Mouse (Mus musculus) embryonic stem cell, embryonic (primary cell): ENCODE measurements around the gene Birc6.
"Not testable (repeated sequence)": the region's sequence is repeated elsewhere in the genome, so short reads cannot be mapped to it uniquely, and the experiment has no call there.

Experiments used
- CTCF ChIA-PET, 4 experiments: fragments of 300-600 bp in 2 of 4; fragments of 350-600 bp in 2 of 4; sonication (Branson Sonifier 250); formaldehyde crosslinking; loops; one replicate each; lab custom pipeline; 2022; ENCODE audit warnings: inconsistent platforms in 2 of 4; lab: Charles Lee
- POLR2A ChIA-PET, 4 experiments: fragments of 300-600 bp in 2 of 4; fragments of 350-600 bp in 2 of 4; sonication (Branson Sonifier 250); formaldehyde crosslinking; loops; one replicate each; lab custom pipeline; 2022; ENCODE audit warnings: antibody characterized with exemption in 4 of 4, inconsistent platforms in 1 of 4; lab: Charles Lee

The Birc6 gene

GRCm38 (mm10) chr17:74642445-74642844, 114.3 kb downstream of the Birc6 start:
- CTCF ChIA-PET = no interaction called here
- POLR2A ChIA-PET = interaction anchor here in 2 of 4 experiments (0.7 to 1.5 kb wide), 5 partner anchors 11 to 114 kb away, joined by 3 read pairs; partner anchors contain the start of gene Birc6 (in 2 of the 2)

GRCm38 (mm10) chr17:74658362-74658761, 130.3 kb downstream of the Birc6 start:
- ChIA-PET POLR2A (no interaction called here), CTCF (no interaction called here)

- POLR2A ChIA-PET = no interaction called here
- CTCF ChIA-PET = no interaction called here
Observed at GRCm38 (mm10) chr17:74668010-74668409, 139.9 kb downstream of the Birc6 start.

- ChIA-PET POLR2A (interaction anchor here in 2 of 4 experiments (0.8 to 1.4 kb wide), 3 partner anchors 9 to 28 kb away, joined by 3 to 4 read pairs (median 3); no protein-coding TSS in a partner anchor), CTCF (no interaction called here)
Observed at GRCm38 (mm10) chr17:74670031-74670430, 141.9 kb downstream of the Birc6 start.

- ChIA-PET POLR2A (interaction anchor here in 1 of 4 experiments (1.2 to 1.3 kb wide), 2 partner anchors 33 to 35 kb away, joined by 3 read pairs; no protein-coding TSS in a partner anchor), CTCF (interaction anchor here in 2 of 4 experiments (0.5 to 0.9 kb wide), 3 partner anchors 44 to 237 kb away, joined by 3 to 6 read pairs (median 4); partner anchors contain the start of gene Ttc27 (in 1 of the 2))
Observed at GRCm38 (mm10) chr17:74672446-74672845, 144.4 kb downstream of the Birc6 start.

GRCm38 (mm10) chr17:74673251-74673650, 145.2 kb downstream of the Birc6 start:
- CTCF ChIA-PET = no interaction called here
- POLR2A ChIA-PET = interaction anchor here in 1 of 4 experiments (1.1 to 1.3 kb wide), 2 partner anchors 13 to 34 kb away, joined by 3 to 4 read pairs; no protein-coding TSS in a partner anchor

DNA sequence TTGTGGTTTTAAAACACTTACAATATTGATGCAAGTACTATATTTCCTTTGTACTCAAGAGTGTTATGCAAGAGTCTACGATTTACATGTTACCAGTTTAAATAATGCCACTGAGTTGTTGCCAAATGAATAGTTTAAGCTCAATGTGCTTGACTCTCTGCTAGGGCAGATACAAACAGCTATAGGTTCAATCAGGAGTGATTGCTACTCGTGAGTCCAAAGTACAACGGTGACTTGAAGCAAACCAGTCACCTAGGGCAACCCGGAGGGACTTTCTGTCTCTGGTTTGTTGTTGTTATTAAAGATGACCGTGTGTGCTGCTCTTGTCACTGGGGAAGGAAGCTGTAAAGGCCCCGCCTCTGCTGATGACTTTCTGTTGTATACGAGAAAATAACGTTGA, 150.0 kb downstream of the Birc6 start:
- ChIA-PET POLR2A (interaction anchor here in 1 of 4 experiments (0.5 to 1.4 kb wide), 2 partner anchors 9 to 191 kb away, joined by 3 to 5 read pairs; no protein-coding TSS in a partner anchor), CTCF (no interaction called here)

DNA sequence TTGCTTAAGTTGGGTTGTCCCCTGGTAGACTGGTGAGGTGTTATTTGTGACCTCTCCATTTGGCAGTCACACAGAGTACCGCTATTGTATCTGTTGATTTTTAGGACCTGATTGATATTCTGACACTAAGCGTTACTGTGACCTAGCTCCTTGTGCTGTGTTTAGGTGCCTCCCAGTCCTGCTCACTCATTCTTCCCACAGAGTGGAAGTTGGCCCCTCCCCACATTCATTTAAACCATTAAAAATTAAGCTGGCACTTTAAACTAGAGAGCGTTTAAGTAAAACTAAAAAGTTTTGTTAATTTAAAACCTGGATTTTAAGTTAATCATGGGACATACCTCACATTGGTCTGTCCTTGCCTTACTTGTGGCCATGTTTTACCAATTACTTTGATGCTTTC, 156.8 kb downstream of the Birc6 start:
- CTCF ChIA-PET = no interaction called here

DNA sequence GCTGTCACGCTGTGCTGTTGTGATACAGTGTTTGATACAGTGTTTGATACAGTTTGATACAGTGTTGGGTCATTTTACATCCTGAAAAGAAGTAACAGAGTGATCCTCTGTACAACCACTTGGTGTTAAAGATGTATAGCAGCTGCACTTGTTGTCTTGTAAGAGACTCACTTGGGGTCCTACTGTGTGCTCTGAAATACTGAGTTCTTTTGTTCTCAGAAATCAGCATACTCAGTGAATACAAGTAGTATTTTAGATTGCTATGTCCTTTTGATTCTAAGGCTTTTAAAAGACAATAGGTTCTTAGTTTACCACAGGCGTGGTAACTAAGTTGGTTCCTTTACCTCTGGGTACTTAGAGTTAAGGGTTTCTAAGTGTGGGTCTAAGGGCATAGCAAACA, 160.5 kb downstream of the Birc6 start:
- POLR2A ChIA-PET = interaction anchor here in 1 of 4 experiments (0.5 kb wide), 1 partner anchor 174 kb away, joined by 3 read pairs; no protein-coding TSS in a partner anchor
- CTCF ChIA-PET = no interaction called here

More for the DNA sequence above, 156.8 kb downstream of the Birc6 start:
- POLR2A ChIA-PET = interaction anchor here in 1 of 4 experiments (0.8 to 1.5 kb wide), 2 partner anchors 125 to 133 kb away, joined by 3 read pairs; no protein-coding TSS in a partner anchor

DNA sequence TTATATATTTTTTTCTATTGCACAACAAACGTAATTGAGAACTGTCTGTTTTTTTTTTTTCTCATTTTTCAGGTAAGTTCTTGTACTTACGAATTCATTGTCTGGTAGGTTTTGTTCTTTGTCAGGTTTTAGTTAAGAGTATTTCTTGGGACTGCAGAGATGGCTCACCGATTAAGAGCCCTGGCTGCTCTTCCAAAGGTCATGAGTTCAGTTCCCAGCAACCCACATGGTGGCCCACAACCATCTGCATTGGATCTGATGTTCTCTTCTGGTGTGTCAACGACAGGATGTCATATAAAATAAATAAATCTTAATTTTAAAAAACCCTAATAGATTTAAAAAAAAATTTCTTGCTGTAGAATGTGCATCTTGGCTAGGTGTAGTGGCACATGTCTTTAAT, 161.3 kb downstream of the Birc6 start:
- CTCF ChIA-PET = no interaction called here
- POLR2A ChIA-PET = interaction anchor here in 1 of 4 experiments (0.6 kb wide), 1 partner anchor 142 kb away, joined by 3 read pairs; no protein-coding TSS in a partner anchor

DNA sequence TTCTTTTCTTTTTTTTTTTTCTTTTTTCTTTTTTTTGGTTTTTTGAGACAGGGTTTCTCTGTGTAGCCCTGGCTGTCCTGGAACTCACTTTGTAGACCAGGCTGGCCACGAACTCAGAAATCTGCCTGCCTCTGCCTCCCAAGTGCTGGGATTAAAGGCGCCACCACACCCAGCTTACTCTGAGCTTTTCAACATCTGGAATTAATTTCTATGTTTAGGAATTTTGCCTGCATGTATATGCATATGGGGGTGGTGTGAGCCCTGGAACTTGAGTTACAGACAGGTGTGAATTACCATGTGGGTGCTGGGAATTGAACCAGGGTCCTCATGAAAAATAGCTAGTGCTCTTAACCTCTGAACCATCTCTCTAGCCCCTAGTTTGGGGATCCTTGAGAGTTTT, 173.6 kb downstream of the Birc6 start:
- CTCF ChIA-PET = not testable (repeated sequence)
- POLR2A ChIA-PET = interaction anchor here in 1 of 4 experiments (0.5 kb wide), 1 partner anchor 40 kb away, joined by 3 read pairs; no protein-coding TSS in a partner anchor

DNA sequence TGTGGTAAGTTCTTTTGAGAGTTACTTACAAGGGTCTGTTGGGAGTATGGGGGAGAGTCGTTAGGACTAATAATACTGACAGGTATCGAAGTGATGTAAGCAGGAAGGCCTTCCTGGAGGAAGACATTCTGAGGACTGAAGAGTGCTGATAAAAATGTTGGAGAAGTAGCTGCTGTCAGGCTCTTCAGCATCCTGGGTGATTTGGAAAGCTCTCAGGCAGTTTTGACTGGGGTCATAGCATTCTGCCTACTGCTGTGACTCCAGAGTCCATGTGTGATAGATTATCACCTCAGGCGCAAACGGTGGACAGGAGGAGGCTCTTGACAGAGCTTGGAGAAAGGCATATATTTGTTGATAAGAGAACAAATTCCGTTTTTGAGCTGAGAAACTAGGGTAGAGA, 177.4 kb downstream of the Birc6 start:
- CTCF ChIA-PET = no interaction called here

DNA sequence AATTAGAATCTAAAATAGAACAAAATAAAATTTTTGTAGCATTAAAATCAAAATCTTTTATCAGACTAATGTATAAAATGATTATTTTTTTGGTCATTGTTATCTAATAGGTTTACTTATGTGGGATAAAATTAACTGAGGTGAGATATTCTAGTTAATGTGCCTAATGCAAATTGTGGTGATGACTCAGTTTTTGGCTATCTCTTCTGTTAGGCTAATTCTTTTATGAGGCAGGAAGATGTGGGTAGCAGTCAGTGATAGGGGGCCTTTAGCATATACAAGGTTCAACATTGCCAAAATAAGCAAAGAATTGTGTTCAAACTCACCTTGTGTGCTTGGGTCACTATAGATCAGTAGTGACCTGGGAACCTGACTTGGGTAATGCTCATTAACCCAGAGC, 178.5 kb downstream of the Birc6 start:
- CTCF ChIA-PET = interaction anchor here in 1 of 4 experiments (0.6 kb wide), 1 partner anchor 25 kb away, joined by 5 read pairs; no protein-coding TSS in a partner anchor
- POLR2A ChIA-PET = interaction anchor here in 3 of 4 experiments (0.6 to 1.2 kb wide), 3 partner anchors 9 to 198 kb away, joined by 3 to 4 read pairs (median 3); no protein-coding TSS in a partner anchor

More for the DNA sequence above, 177.4 kb downstream of the Birc6 start:
- POLR2A ChIA-PET = interaction anchor here in 2 of 4 experiments (0.6 to 0.9 kb wide), 3 partner anchors 8 to 20 kb away, joined by 3 read pairs; no protein-coding TSS in a partner anchor

GRCm38 (mm10) chr17:74707637-74708152, 179.6 kb downstream of the Birc6 start:
- ChIA-PET CTCF (no interaction called here), POLR2A (no interaction called here)

DNA sequence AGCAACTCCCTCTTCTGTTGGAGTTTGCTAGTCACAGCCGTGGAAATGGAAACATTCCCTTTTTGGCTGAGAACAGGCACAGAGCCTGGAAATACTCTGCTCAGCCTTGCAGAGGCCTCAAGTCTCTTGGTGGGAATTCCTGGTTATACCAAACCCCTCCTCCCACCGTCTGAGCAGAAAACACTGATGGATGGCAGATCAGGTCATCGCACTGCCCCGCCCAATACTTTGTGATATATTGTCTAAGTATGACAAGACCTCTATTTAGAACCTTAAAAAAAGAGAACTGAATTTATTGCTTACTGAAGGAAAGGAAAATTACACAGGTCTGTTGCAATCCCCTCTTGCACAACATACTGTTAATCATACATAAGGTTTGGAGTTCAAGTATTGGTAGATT, 182.6 kb downstream of the Birc6 start:
- ChIA-PET CTCF (no interaction called here), POLR2A (no interaction called here)

DNA sequence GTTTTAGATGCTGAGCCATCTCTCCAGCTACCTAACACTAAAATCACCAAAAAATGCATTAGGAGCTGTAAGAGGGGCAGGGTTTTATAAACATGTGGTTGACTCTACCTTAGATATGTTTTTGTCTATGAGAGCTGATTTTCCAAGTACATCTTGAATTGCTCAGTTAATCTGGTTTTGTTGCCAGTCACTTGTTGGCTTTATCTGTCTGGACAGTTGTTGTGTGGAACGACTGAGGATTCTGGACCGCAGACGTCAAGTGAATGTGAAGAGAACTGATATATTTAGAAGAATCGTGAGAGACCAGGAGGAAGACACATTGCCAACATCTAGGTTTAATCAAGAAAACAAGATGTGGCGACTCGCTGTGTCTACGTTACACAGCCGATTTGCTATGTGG, 183.5 kb downstream of the Birc6 start:
- ChIA-PET POLR2A (interaction anchor here in 1 of 4 experiments (1.1 kb wide), 1 partner anchor 16 kb away, joined by 3 read pairs; no protein-coding TSS in a partner anchor), CTCF (no interaction called here)

DNA sequence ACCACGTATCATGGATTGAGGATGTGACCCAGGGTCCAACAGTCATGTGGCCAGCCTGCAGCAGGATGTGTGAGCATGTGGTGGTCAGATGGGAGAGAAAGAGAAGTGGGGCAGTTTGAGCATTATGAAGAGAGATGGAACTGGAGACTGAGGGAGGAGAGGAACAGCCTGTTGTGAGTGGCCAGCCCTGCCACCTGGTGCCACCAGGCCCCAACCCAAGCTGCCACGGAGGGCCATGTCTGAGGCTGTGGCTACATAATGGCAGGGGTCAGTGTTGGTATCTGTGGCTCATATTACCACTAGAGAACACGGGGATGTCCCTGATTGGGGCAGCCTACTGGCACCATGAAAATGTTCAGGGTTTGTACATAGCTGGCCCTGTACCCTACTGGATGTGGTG, 187.0 kb downstream of the Birc6 start:
- ChIA-PET CTCF (no interaction called here), POLR2A (interaction anchor here in 1 of 4 experiments (1.2 to 3.8 kb wide), 2 partner anchors 9 to 11 kb away, joined by 3 to 21 read pairs; no protein-coding TSS in a partner anchor)

- ChIA-PET CTCF (interaction anchor here in 2 of 4 experiments (0.6 to 1.4 kb wide), 3 partner anchors 17 to 290 kb away, joined by 3 to 4 read pairs (median 3); partner anchors contain the start of gene Ltbp1 (in 1 of the 2)), POLR2A (interaction anchor here in 1 of 4 experiments (1.0 to 3.8 kb wide), 6 partner anchors 9 to 278 kb away, joined by 3 to 21 read pairs (median 4); no protein-coding TSS in a partner anchor)
Observed at GRCm38 (mm10) chr17:74715724-74716123, 187.6 kb downstream of the Birc6 start.

GRCm38 (mm10) chr17:74716643-74717042, 188.5 kb downstream of the Birc6 start:
- POLR2A ChIA-PET = interaction anchor here in 2 of 4 experiments (0.8 to 3.8 kb wide), 9 partner anchors 9 to 321 kb away, joined by 3 to 21 read pairs (median 4); partner anchors contain the start of gene Slc30a6 (in 1 of the 2)
- CTCF ChIA-PET = interaction anchor here in 2 of 4 experiments (1.3 to 1.4 kb wide), 2 partner anchors 16 to 44 kb away, joined by 3 read pairs; no protein-coding TSS in a partner anchor
